Mouse (Mus musculus): ENCODE measurements around the gene Phpt1. TPM values are rescaled to one million over a fixed set of nuclear protein-coding genes. Genes with fewer than 3 reads are reported as not detected.

Phpt1 gene
- total and polyA plus RNA-seq, 3 experiments, result 34.7 to 73.7 TPM; not detected in 1

DNA sequence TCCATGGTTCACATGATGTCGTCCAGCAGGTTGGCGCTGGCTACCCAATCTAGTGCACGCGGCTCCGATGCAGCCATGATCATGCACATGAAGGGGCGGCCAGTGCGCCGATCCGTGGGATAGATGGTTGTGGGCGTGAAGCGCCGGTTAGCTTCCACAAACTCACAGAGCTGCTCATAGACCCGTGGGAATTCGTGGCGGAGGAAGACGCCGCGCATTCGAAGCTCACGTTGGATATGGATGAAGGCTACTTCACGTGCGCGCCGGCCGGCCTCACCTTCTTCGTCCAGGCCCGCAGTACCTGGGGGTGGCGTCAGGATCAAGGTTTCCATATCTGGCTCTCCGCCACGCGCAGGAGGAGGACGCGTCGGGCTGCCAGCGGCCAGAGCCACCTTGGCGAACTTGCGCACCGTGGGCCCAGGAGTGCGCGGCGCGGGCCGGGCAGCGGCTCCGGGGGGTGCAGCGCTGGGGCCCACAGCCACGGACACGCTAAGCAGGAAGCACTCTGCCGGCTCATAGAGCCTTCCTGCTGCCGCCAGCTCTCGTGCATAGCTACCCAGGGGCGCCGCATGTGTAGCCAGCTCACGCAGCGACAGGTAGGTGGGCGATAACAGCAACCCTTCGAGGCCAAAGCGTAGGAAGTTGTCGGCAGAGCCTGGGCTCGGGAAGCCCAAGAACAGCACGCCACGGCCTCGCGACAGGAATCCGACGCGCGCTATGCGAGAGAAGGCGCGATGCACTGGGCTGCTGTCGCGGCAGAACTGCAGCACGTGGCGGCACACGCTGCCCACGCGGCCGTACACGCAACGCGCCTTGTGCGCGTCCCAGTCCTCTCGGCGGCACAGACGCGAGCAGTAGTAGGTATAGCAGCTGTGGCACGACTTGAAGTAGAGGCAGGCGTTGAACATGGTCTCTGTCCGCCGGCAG, 2.2 kb upstream of the Phpt1 start:
- no peaks in the 10 kb centered on the region for H3K27me3 ChIP-seq (ENCODE audit: control insufficient read depth in 1 of 2, insufficient read depth in 2 of 2, low read length in 2 of 2)

GRCm38 (mm10) chr2:25576028-25576850, 1.2 kb upstream of the Phpt1 start:
- Histone ChIP-seq H3K27ac (ENCODE audit: control insufficient read depth, low read depth, low read length) (no peak overlapping the region), H3K4me3 (ENCODE audit: control insufficient read depth in 1 of 2, insufficient read depth in 1 of 2, low read depth in 2 of 2, low read length in 2 of 2) (no peak overlapping the region; a peak in 2 of 4 replicates), H3K27me3 (ENCODE audit: control insufficient read depth in 1 of 2, insufficient read depth in 2 of 2, low read length in 2 of 2) (no peaks in the 10 kb centered on the region), H3K36me3 (ENCODE audit: control insufficient read depth in 1 of 2, insufficient read depth in 2 of 2, low read length in 2 of 2) (peaks cover 0 to 4% of the 10 kb centered on the region in 2 experiments; a peak in 1 of 4 replicates), H3K4me1 (ENCODE audit: control insufficient read depth in 1 of 2, insufficient read depth in 2 of 2, low read length in 2 of 2) (peaks cover 0 to 10% of the 10 kb centered on the region in 2 experiments; a peak in 2 of 4 replicates), H3K79me2 (ENCODE audit: control insufficient read depth, insufficient read depth, low read length, poor library complexity) (peaks cover 7% of the 10 kb centered on the region), H3K9me3 (replicated peaks; ENCODE audit: insufficient read depth, low read length) (no peaks in the 10 kb centered on the region), H3K9ac (ENCODE audit: control insufficient read depth, low read depth, low read length, poor library complexity, severe bottlenecking) (peak overlapping the region; percentile 73)
- TF ChIP-seq POLR2AphosphoS5 (IDR thresholded peaks at IDR 0.05; ENCODE audit: borderline replicate concordance, low read depth, low read length) (no peak), USF2 (IDR thresholded peaks at IDR 0.05; ENCODE audit: borderline replicate concordance in 1 of 2, insufficient read depth in 1 of 2, low read depth in 1 of 2, low read length in 2 of 2) (no peak), MXI1 (IDR thresholded peaks at IDR 0.05; ENCODE audit: low read depth, low read length) (no peak), KAT2A (conservative IDR thresholded peaks at IDR 0.05; ENCODE audit: low read depth, low read length) (no peak), EP300 (IDR thresholded peaks at IDR 0.05; ENCODE audit: low read depth in 1 of 2, low read length in 2 of 2) (no peak), ZNF384 (IDR thresholded peaks at IDR 0.05; ENCODE audit: low read depth, low read length) (no peak), E2F4 (IDR thresholded peaks at IDR 0.05; ENCODE audit: borderline replicate concordance, low read depth, low read length) (no peak), NRF1 (IDR thresholded peaks at IDR 0.05; ENCODE audit: insufficient read depth, low read depth, low read length, poor library complexity, severe bottlenecking) (no peak), MYC (IDR thresholded peaks at IDR 0.05; ENCODE audit: low read depth, low read length) (no peak), ZC3H11A (IDR thresholded peaks at IDR 0.05; ENCODE audit: low read depth, low read length) (no peak), MAFK (IDR thresholded peaks at IDR 0.05; ENCODE audit: borderline replicate concordance, low read depth, low read length) (no peak), ELF1 (IDR thresholded peaks at IDR 0.05; ENCODE audit: low read depth, low read length) (no peak), GATA1 (IDR thresholded peaks at IDR 0.05; ENCODE audit: low read depth, low read length) (no peak), TCF12 (IDR thresholded peaks at IDR 0.05; ENCODE audit: low read depth, low read length) (no peak), NELFE (IDR thresholded peaks at IDR 0.05; ENCODE audit: low read depth, low read length) (no peak), TBP (IDR thresholded peaks at IDR 0.05; ENCODE audit: low read depth, low read length) (no peak)
- no peak for DNase-seq (ENCODE audit: low read depth, low spot score)

More for the DNA sequence above, 2.2 kb upstream of the Phpt1 start:
- Histone ChIP-seq H3K36me3 (ENCODE audit: control insufficient read depth in 1 of 2, insufficient read depth in 2 of 2, low read length in 2 of 2) (peaks cover 0 to 8% of the 10 kb centered on the region in 2 experiments; a peak in 2 of 4 replicates), H3K9me3 (replicated peaks; ENCODE audit: insufficient read depth, low read length) (no peaks in the 10 kb centered on the region), H3K79me2 (ENCODE audit: control insufficient read depth, insufficient read depth, low read length, poor library complexity) (peaks cover 7% of the 10 kb centered on the region), H3K4me1 (ENCODE audit: control insufficient read depth in 1 of 2, insufficient read depth in 2 of 2, low read length in 2 of 2) (peaks cover 0 to 14% of the 10 kb centered on the region in 2 experiments; a peak in 2 of 4 replicates), H3K4me3 (ENCODE audit: control insufficient read depth in 1 of 2, insufficient read depth in 1 of 2, low read depth in 2 of 2, low read length in 2 of 2) (no peak overlapping the region), H3K27ac (ENCODE audit: control insufficient read depth, low read depth, low read length) (no peak overlapping the region), H3K9ac (ENCODE audit: control insufficient read depth, low read depth, low read length, poor library complexity, severe bottlenecking) (no peak overlapping the region)
- no peak for DNase-seq (ENCODE audit: low read depth, low spot score)
- TF ChIP-seq MYC (IDR thresholded peaks at IDR 0.05; ENCODE audit: low read depth, low read length) (no peak), USF1 (IDR thresholded peaks at IDR 0.05; ENCODE audit: low read depth, low read length) (no peak), MXI1 (IDR thresholded peaks at IDR 0.05; ENCODE audit: low read depth, low read length) (no peak), RAD21 (IDR thresholded peaks at IDR 0.05; ENCODE audit: low read depth, low read length) (no peak), USF2 (IDR thresholded peaks at IDR 0.05; ENCODE audit: borderline replicate concordance in 1 of 2, insufficient read depth in 1 of 2, low read depth in 1 of 2, low read length in 2 of 2) (no peak)
